Mouse (Mus musculus): Measurements from ENCODE around the gene Polr2l. TPM values are rescaled to one million over a fixed set of nuclear protein-coding genes. Genes with fewer than 3 reads are reported as not detected.

Gene Polr2l
- polyA plus RNA-seq, 1 experiment from 2014 or later = 68.3 TPM

GRCm38 (mm10) chr7:141440613-141441012 lies 34.3 kb downstream of the Polr2l start:
- H3K36me3 ChIP-seq = no peaks in the 10 kb centered on the region
- H3K27ac ChIP-seq (replicated peaks) = no peak overlapping the region
- no peak overlapping the region for H3K4me2 ChIP-seq (replicated peaks)
- no peak overlapping the region for H3K4me3 ChIP-seq
- no peaks in the 10 kb centered on the region for H3K27me3 ChIP-seq
- 23% methylated on average over 6 of the region's 6 CpGs for WGBS
- H3K4me1 ChIP-seq = peaks cover 48% of the 10 kb centered on the region
- no peak overlapping the region for H3K9ac ChIP-seq (replicated peaks)
- H3K9me3 ChIP-seq = no peaks in the 10 kb centered on the region
- no peak for ATAC-seq (replicated peaks)

- WGBS = 96% methylated on average over 11 of the region's 11 CpGs
- Histone ChIP-seq H3K9ac (replicated peaks) (no peak overlapping the region), H3K9me3 (no peaks in the 10 kb centered on the region), H3K36me3 (no peaks in the 10 kb centered on the region), H3K4me2 (replicated peaks) (no peak overlapping the region), H3K27ac (replicated peaks) (no peak overlapping the region), H3K4me3 (no peak overlapping the region), H3K4me1 (peaks cover 55% of the 10 kb centered on the region), H3K27me3 (no peaks in the 10 kb centered on the region)
- ATAC-seq (replicated peaks) = no peak
Measured at GRCm38 (mm10) chr7:141439811-141440210, 35.1 kb downstream of the Polr2l start.

GRCm38 (mm10) chr7:141439140-141439679 lies 35.7 kb downstream of the Polr2l start:
- Histone ChIP-seq H3K9me3 (no peaks in the 10 kb centered on the region), H3K27ac (replicated peaks) (no peak overlapping the region), H3K4me1 (peaks cover 56% of the 10 kb centered on the region), H3K4me3 (no peak overlapping the region), H3K9ac (replicated peaks) (no peak overlapping the region), H3K4me2 (replicated peaks) (no peak overlapping the region), H3K27me3 (no peaks in the 10 kb centered on the region), H3K36me3 (no peaks in the 10 kb centered on the region)
- WGBS = 97% methylated on average over 10 of the region's 10 CpGs
- no peak for ATAC-seq (replicated peaks)

GRCm38 (mm10) chr7:141438201-141438968 lies 36.5 kb downstream of the Polr2l start:
- no peak for ATAC-seq (replicated peaks)
- Histone ChIP-seq H3K27me3 (no peaks in the 10 kb centered on the region), H3K36me3 (no peaks in the 10 kb centered on the region), H3K4me3 (no peak overlapping the region), H3K9me3 (no peaks in the 10 kb centered on the region), H3K4me2 (replicated peaks) (no peak overlapping the region), H3K27ac (replicated peaks) (peak overlapping the region; percentile 89), H3K9ac (replicated peaks) (no peak overlapping the region), H3K4me1 (peaks cover 57% of the 10 kb centered on the region)
- WGBS = 90% methylated on average over 12 of the region's 12 CpGs

GRCm38 (mm10) chr7:141437178-141438120 lies 37.5 kb downstream of the Polr2l start, which contains the start of gene Slc25a22:
TSS of gene Slc25a22 (minus strand) at chr7:141437892.
- Histone ChIP-seq H3K4me1 (peaks cover 57% of the 10 kb centered on the region), H3K9ac (replicated peaks) (peak within 1 kb of the TSS; percentile 88), H3K27ac (replicated peaks) (peak within 1 kb of the TSS; percentile 89), H3K4me2 (replicated peaks) (peak within 1 kb of the TSS; percentile 95), H3K36me3 (no peaks in the 10 kb centered on the region), H3K27me3 (no peaks in the 10 kb centered on the region), H3K9me3 (no peaks in the 10 kb centered on the region), H3K4me3 (peak within 1 kb of the TSS; percentile 76)
- peak; percentile 74 for ATAC-seq (replicated peaks)
- 5% methylated on average over 53 of the region's 53 CpGs for WGBS

GRCm38 (mm10) chr7:141436523-141436892 lies 38.4 kb downstream of the Polr2l start:
- Histone ChIP-seq H3K9ac (replicated peaks) (peak overlapping the region; percentile 88), H3K4me1 (peaks cover 53% of the 10 kb centered on the region), H3K9me3 (no peaks in the 10 kb centered on the region), H3K4me3 (peak overlapping the region; percentile 76), H3K36me3 (peaks cover 7% of the 10 kb centered on the region), H3K27me3 (no peaks in the 10 kb centered on the region), H3K27ac (replicated peaks) (peak overlapping the region; percentile 89), H3K4me2 (replicated peaks) (peak overlapping the region; percentile 95)
- WGBS = 44% methylated on average over 2 of the region's 2 CpGs
- no peak for ATAC-seq (replicated peaks)

- peak overlapping the region; percentile 88; the same call in 1 of the 2 replicates for H3K27ac ChIP-seq (replicated peaks)
- no peak for ATAC-seq (replicated peaks)
- H3K36me3 ChIP-seq = peaks cover 12% of the 10 kb centered on the region
- no peaks in the 10 kb centered on the region for H3K9me3 ChIP-seq
- H3K27me3 ChIP-seq = no peaks in the 10 kb centered on the region
- 78% methylated on average over 9 of the region's 9 CpGs for WGBS
- H3K4me2 ChIP-seq (replicated peaks) = peak overlapping the region; percentile 96
- peaks cover 53% of the 10 kb centered on the region for H3K4me1 ChIP-seq
- H3K9ac ChIP-seq (replicated peaks) = no peak overlapping the region; the same call in 1 of the 2 replicates
- H3K4me3 ChIP-seq = peak overlapping the region; percentile 76; the same call in 1 of the 2 replicates
Measured at GRCm38 (mm10) chr7:141435856-141436522, 38.9 kb downstream of the Polr2l start.

GRCm38 (mm10) chr7:141435129-141435855 lies 39.6 kb downstream of the Polr2l start:
- Histone ChIP-seq H3K9ac (replicated peaks) (peak overlapping the region; percentile 72), H3K27ac (replicated peaks) (peak overlapping the region; percentile 88), H3K4me3 (peak overlapping the region; percentile 56), H3K9me3 (no peaks in the 10 kb centered on the region), H3K4me1 (peaks cover 50% of the 10 kb centered on the region), H3K4me2 (replicated peaks) (peak overlapping the region; percentile 96), H3K27me3 (no peaks in the 10 kb centered on the region), H3K36me3 (peaks cover 19% of the 10 kb centered on the region)
- peak; percentile 37 for ATAC-seq (replicated peaks)
- WGBS = 3% methylated on average over 17 of the region's 17 CpGs

- Histone ChIP-seq H3K4me2 (replicated peaks) (peak overlapping the region; percentile 96), H3K36me3 (peaks cover 22% of the 10 kb centered on the region), H3K27ac (replicated peaks) (peak overlapping the region; percentile 88), H3K4me3 (peak overlapping the region; percentile 56), H3K9me3 (no peaks in the 10 kb centered on the region), H3K27me3 (no peaks in the 10 kb centered on the region), H3K9ac (replicated peaks) (peak overlapping the region; percentile 72), H3K4me1 (peaks cover 57% of the 10 kb centered on the region)
- peak; percentile 20; the same call in 1 of the 2 replicates for ATAC-seq (replicated peaks)
- WGBS = 7% methylated on average over 8 of the region's 8 CpGs
Measured at GRCm38 (mm10) chr7:141434464-141434863, 40.5 kb downstream of the Polr2l start.

- H3K9ac ChIP-seq (replicated peaks) = peak overlapping the region; percentile 72
- H3K9me3 ChIP-seq = no peaks in the 10 kb centered on the region
- peak overlapping the region; percentile 96 for H3K4me2 ChIP-seq (replicated peaks)
- H3K27ac ChIP-seq (replicated peaks) = peak overlapping the region; percentile 88
- 69% methylated on average over 15 of the region's 15 CpGs for WGBS
- ATAC-seq (replicated peaks) = no peak
- H3K27me3 ChIP-seq = no peaks in the 10 kb centered on the region
- peaks cover 22% of the 10 kb centered on the region for H3K36me3 ChIP-seq
- H3K4me1 ChIP-seq = peaks cover 65% of the 10 kb centered on the region
- peak overlapping the region; percentile 56 for H3K4me3 ChIP-seq
Measured at GRCm38 (mm10) chr7:141433517-141434400, 41.2 kb downstream of the Polr2l start.

Measured in forebrain, embryonic 15.5 days (tissue).